Mouse (Mus musculus) monocyte, adult 59 days (primary cell): ENCODE results near the gene Avil. TPM values are rescaled to one million over a fixed set of nuclear protein-coding genes. Genes with fewer than 3 reads are reported as not detected.

Experiments used
- total RNA-seq, 2 experiments: library from RNA; stranded (reverse); gene quantifications; one replicate each; pipeline ENCODE4 v1.2.4; 2023

Gene Avil
- under 1 TPM; 0.16 to 0.30 TPM for total RNA-seq

DNA sequence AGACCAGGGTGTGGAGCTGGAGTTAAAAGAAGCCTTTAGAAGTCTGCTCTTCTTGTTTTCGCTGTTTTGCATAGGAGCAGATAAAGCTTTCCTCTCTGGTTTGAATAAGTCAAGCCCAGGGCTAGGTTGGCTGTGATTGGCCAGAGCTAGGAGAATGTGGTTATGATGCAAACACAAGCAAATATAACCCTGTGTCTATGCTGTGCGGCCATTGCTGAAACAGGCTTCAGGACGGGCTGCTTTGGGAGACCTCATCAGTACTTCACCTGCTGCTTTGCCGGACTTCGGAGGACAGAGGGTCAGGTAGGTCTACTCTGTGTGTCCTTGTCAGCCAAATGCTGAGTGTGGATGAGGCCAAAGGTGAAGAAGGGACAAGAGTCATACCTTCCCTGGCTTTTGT lies at the start of gene Avil:
Gene Avil (plus strand): TSS at position 181 of the 400 bp plus-strand sequence.

DNA sequence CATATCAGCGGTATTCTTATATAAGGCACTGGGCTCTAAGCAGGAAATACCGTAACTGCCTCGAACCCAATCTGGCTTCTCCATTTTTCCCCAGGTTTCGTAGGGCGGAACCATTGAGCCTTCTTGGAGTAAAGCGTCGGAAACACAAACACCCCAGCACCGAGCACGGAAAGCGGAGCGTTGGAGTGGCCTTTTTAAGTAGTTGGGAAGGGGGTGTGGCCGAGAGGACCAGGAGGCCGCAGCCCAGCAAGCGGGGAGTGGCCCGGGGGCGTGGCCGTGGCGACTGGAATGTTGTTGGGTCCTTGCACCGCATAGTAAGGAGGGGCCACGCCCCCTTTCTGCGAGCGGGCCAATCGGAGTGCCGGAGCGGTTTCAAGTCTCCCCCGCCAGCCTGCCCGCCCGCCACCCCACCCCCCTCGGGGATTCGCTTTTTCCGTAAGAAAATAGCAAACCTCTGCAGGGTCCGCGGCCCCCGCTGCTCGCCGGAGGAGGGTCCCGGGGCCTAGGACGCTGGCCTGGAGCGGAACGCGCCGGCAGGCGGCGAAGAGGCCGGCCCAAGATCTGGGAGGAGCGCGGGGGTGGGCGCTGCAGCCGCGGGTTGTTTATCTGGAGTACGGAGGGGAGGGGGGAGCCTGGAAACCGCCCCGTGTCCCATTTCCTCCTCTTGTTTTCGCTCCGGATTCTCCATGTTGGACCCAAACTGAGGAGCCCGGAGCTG lies 22.1 kb upstream of the Avil start, which contains the start of gene Ctdsp2:
Gene Ctdsp2 (plus strand): TSS at position 441 of the 718 bp plus-strand sequence.

DNA sequence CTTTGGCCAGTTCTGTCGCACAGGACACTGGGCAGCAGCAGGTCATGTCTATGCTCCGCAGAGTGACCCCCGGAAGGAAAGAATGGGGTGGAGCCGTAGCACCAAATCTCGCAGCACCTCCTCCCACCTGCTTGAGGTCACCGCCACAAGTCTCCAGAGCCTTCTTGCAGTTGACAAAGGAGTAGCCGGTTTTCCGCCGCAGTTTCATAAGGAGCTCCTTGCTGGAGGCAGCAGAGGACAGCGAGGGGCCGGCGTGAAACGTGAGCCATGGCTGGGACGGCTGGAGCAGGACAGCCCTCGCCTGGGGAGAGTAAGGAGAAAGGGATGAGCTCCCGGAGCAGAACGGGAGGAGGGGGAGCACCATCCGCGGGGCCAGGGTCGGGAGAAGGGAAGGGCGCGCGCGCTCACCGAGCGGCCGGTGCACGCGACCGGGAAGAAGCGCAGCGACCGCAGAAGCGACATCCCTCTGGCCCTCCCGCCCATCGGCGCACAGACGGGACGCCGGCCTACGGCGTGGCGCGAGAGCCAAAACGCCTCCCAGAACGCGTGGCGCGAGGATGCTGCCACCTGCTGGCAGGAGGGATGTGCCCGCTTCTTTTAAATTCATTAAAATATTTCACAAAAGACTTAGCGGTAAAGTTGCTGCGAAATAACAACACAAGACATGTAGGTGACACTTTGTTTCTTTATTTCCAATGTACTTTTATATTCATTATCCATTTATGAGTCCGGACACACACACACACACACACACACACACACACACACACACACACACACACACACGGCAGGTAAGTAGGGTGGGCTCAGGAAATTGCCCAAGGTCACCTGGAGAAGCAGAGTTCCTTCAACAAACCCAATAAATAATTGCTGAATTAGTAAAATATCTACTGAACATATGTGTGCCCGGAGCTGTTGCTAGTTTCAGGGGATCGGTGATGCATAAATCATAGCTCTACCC lies 30.1 kb downstream of the Avil start, which contains the start of gene Tsfm:
Gene Tsfm (minus strand): TSS at position 505 of the 961 bp plus-strand sequence.

DNA sequence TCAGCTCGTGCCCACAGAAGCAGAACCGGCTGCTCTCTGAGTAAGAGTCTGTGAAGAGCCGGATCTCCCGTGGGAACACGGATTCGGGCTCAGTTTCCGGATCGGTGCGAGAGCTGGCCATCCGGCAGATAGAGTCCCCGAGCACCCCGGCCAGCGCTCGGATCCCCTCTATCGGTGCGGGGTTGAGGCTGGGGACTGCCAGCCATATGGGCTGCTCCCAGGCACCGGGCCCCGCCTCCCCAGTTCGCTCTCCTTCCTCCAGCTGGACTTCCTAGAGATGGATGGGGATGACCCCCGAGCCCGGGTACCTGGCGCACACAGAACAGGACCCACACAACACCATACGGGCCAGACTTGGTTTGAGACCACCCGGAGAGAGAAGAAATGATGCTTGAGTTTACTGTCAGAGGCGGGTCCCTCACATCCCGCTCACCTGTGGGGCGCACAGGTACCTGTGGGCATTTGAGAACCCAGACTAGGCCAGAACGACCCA lies 40.8 kb downstream of the Avil start, which contains the start of the genes Mettl1 and Eef1akmt3:
Gene Mettl1 (plus strand): TSS at position 141 of the 493 bp plus-strand sequence.
Gene Eef1akmt3 (minus strand): TSS at position 240 of the 493 bp plus-strand sequence.

DNA sequence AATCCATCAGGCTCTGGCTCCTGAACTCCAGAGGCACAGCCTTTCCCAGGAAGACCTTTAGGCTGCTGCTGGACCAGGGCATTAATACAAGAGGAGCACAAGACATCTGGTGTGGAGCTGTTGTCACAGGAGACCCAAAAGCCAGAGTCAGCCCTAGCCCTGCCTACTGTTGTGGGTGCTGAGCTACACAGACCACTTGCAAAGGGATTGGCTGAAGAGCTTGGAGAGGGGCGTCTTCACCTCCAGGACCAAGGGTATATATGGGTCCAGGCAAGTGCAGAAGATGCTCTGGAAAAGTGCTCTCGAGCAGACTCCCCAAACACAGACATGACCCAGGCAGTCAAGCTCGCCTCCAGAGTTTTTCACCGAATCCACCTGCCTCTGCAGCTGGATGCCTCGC lies 47.4 kb downstream of the Avil start, which contains the start of gene Cyp27b1:
Gene Cyp27b1 (plus strand): TSS at position 297 of the 400 bp plus-strand sequence.

DNA sequence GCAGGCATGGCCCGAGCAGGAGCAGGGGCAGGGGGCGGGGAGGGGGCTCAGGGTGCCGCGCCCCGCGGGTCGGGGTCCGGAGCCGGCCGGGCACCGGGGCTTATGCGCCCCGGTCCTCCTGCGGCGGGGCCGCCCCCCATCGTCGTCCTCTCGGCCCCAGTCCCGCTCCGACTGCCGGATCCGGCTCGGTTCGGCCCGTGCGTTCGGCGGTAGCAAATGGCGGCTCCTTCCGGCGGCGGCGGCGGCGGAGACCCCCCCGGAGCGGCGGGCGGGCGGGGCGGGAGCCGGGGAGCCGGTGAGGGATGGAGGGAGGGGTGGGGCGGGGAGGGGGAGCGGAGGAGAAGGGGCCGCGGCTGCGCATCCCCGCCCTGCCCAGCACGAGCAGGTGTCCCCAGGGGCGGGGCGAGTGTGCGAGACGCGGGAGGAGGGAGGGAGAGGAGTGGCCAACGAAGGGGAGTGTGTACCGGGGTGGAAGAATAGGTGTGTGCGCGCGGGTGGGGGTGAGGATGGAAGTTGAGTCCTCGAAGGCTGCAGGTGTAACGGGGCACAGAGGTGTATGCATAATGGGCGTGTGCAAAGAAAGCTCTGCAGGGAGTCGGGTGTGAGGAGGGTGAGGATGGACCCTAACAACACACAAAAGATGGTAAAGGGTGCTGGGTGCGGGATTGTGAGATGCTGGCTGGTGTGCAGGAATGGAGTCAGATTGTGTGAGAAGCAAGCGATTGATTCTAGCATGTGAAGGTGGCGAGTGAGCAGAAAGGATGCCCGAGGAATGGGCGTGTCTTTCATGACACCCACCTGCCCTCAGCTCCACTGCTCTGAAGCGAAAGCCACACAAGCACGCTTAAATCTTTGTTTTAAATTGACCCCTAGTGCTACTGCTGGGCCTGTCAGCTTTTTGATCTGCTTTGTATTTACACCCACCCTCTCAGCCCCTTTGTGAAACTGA lies 59.7 kb downstream of the Avil start, which contains the start of gene March9:
Gene March9 (minus strand): TSS at position 217 of the 949 bp plus-strand sequence.

GRCm38 (mm10) chr10:127063239-127063872 lies 62.8 kb downstream of the Avil start, which contains the start of gene Cdk4:
Gene Cdk4, plus strand, starts transcription at chr10:127063534.

Other genes with a start within 250 kb of the Avil start
- gene Atp23, start 99.4 kb upstream of the Avil start, total RNA-seq = 1 to 10 TPM; 4.3 to 5.2 TPM
- 100 to 1,000 TPM; 124 to 130 TPM for gene Ctdsp2, start 22.0 kb upstream of the Avil start, total RNA-seq
- gene Tsfm, start 30.1 kb downstream of the Avil start, total RNA-seq = 10 to 100 TPM; 12.8 to 15.0 TPM
- gene Mettl1, start 40.7 kb downstream of the Avil start, total RNA-seq = 1 to 10 TPM; 4.2 to 7.2 TPM
- gene Eef1akmt3, start 40.8 kb downstream of the Avil start, total RNA-seq = under 1 TPM in 1 of 2 experiments, not detected in 1; 0.30 TPM
- gene Cyp27b1, start 47.5 kb downstream of the Avil start, total RNA-seq = not detected
- gene March9, start 59.5 kb downstream of the Avil start, total RNA-seq = under 1 TPM in 1 of 2 experiments, not detected in 1; 0.15 TPM
- gene Cdk4, start 62.8 kb downstream of the Avil start, total RNA-seq = 10 to 100 TPM; 74.8 to 91.0 TPM
- 10 to 100 TPM; 66.0 to 66.3 TPM for gene Tspan31, start 69.6 kb downstream of the Avil start, total RNA-seq
- gene Agap2, start 74.6 kb downstream of the Avil start, total RNA-seq = 10 to 100 TPM; 32.9 to 33.7 TPM
- gene Os9, start 120.4 kb downstream of the Avil start, total RNA-seq = 100 to 1,000 TPM; 136 to 140 TPM
- gene B4galnt1, start 164.5 kb downstream of the Avil start, total RNA-seq = 100 to 1,000 TPM; 257 to 262 TPM
- not detected for gene Slc26a10, start 179.9 kb downstream of the Avil start, total RNA-seq
- under 1 TPM in 1 of 2 experiments, not detected in 1; 0.55 TPM for gene Arhgef25, start 189.4 kb downstream of the Avil start, total RNA-seq
- gene Dtx3, start 195.0 kb downstream of the Avil start, total RNA-seq = 10 to 100 TPM; 24.6 to 28.6 TPM
- gene Pip4k2c, start 210.9 kb downstream of the Avil start, total RNA-seq = 10 to 100 TPM; 20.6 to 21.1 TPM